Mouse (Mus musculus): ENCODE measurements around the gene Pigx.
"Not testable (repeated sequence)": the region's sequence is repeated elsewhere in the genome, so short reads cannot be mapped to it uniquely, and the experiment has no call there.

Gene Pigx

DNA sequence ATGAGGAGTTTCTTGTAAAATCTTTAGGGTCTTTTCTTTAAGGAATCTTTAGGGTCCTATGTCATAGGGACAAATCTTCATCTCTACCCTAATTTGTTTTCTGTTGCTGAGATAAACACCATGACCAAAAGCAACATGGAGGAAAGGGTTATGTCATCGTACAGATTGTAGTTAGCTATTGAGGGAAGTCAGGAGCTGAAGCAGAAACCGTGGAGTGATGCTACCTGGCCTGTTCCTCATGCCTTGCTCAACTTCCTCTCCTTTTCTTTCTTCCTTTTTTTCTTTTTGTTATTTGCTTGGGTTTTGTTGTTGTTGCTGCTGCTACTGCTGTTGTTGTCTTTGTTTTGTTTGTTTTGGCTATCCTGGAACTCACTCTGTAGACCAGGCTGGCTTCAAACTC, 9.0 kb upstream of the Pigx start:
- DNase-seq, result no peak

DNA sequence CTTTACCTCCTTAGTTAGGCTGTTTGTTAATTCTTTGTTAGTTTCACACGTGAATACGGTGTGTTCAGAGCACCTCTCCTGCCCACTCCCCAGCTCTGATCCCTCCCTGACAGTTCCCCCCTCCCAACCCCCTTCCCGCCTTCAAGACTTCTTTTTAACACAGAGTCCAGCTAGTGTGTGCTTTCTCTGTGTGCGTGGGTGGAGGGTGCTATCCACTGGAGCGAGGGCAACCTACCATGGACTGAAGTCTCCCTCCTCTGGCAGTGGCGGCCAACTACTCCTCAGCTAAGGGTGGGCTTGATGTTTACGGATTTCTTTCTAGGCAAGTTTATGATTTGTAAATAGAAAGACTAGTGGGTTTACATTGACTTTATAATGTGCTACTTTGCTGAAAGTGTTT, 8.6 kb upstream of the Pigx start:
- no peak for DNase-seq

GRCm38 (mm10) chr16:32107342-32108045, 8.0 kb upstream of the Pigx start:
- no peak for DNase-seq

DNA sequence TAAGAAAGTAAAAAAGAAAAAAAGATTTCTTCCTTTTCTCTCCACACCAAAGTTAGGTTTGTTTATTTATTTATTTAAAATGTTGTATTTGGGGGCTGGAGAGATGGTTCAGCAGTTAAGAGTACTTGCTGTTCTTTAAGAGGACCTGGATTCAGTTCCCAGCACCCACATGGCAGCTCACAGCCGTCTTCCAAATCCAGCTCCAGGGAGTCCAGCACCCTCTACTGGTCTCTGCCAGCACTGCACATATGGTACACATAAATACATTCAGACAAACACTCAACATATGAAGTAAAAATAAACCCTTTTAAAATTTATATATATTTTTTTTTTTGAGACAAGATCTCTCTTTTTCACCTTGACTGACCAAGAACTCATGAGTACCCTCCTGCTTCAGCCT, 6.2 kb upstream of the Pigx start:
- DNase-seq, result no peak

DNA sequence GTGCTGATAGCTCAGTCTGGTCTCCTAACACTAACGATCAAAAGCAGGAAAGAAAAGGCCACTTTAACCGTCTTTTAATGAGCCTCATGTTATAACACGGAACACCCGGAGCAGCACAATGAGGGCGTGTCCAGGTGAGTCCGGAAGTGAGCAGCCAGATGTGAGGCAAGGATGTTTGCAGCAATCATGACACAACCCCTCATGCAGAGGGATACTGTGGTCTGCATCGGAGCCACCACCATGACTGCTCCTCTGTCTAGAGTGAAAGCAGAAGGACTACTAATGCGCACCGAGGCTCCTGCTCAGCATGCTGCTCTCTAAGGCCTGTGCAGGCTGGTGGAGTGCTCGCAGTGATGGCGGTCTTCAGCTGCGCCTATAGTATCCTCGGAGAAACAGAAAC, 2.8 kb upstream of the Pigx start:
- DNase-seq, result no peak

DNA sequence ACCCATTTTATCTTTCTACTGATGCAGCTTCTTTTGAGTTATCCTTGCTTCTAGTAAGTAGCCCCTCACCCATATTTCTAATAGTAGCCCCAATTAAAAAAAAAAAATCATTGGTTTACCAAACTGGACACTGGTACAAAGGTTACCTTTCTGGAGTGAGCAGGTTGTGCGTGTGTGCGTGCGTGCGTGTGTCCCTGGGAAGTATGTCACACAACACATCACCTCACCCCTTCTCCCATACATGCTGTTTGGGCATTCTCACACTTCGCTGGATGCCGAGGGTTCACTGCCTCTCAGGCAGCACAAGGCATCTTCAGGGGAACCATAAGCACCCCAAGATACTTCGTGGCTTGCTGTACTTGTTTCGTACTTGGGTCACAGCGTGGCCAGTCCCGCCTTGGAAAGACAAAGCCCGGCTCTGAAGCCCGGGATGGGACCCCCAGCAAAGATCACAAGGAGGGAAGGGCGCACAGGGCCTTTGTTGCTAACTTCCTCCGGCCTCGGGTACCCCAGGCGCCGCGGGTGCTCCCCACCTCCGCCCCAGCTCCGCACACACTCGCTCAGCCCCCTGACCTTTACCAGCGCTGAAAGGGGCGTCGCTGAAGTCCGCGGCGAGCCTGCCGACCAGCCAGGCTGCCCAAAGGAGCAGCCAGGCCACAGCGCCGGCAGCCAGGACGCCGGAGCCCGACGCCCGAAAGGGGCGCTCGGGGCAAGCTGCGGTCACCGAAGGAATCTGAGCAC, 473 bp downstream of the Pigx start:
- no peak for DNase-seq

- not testable (repeated sequence) for DNase-seq
Measured at GRCm38 (mm10) chr16:32097757-32098156, 1.8 kb downstream of the Pigx start.

DNA sequence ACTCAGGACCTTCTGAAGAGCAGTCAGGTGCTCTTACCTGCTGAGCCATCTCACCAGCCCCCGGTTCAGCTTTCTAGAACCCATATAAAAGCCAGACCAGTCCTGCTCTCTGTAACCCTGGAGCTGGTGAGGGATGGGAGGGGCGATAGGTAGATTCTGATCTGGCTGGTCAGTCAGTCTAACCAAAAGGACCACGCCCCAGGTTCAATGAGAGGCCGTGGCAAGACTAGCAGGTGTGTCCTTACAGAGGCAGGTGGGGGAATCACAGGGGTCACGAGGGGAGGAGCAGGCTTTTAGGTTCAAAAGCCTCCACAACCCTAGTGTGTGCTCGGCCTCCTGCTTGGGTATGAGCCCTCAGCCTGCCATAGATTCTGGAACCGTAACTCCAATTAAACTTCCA, 8.1 kb downstream of the Pigx start:
- no peak for DNase-seq

- peak; percentile 82 for DNase-seq
Measured at GRCm38 (mm10) chr16:32087629-32088443, 11.7 kb downstream of the Pigx start.

DNA sequence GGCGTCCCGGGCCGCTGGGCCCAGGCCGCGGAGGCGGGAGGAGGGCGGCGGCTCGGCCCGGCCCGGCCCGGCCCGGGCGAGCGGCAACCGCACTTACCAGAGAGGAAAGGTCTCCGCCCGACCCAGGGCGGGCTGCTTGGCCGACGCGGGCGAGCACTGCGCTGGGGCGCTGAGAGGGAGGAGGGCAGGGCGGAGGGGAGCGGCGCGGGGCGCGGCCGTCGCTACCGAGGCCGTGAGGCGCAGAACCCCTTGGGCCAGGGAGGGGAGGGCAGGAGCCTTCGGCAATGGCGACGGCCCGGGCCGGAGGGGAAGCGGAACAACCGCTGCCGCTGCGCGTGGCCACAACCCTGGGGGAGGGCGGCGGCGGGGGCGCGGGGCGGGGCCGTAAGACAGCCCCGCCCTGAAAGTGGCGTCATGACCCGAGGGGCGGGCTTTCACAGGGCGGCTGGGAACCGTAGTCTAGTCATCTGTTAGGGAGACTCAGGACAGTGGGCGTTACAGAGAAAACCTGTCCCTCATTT, 20.5 kb downstream of the Pigx start, which contains the start of gene Pak2:
TSS of gene Pak2 (minus strand) at position 352 of the 521 bp plus-strand sequence.
- peak; percentile 93 for DNase-seq

GRCm38 (mm10) chr16:32078408-32078990, 21.0 kb downstream of the Pigx start:
- no peak for DNase-seq

- no peak for DNase-seq
Measured at GRCm38 (mm10) chr16:32077648-32078407, 21.7 kb downstream of the Pigx start.

DNA sequence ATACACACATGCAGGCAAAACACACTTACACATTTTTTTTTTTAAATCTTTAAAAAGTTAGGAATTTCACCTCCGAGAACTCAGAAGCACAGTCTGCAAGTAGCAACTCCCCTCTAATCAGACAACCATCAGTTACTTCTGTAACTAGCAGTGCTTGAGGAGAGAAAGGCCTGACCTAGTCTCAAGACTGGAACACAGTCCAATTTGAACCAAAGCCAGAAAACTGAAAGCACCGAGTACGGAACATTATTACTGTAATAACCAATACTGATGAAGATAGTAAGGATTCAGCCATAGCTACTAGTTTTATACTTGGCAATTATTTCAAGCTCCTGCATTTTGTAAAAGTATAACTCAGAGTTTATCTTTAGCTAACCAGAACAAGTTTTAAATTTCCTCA, 23.1 kb downstream of the Pigx start:
- DNase-seq, result no peak

- no peak for DNase-seq
Measured at GRCm38 (mm10) chr16:32075762-32076161, 23.8 kb downstream of the Pigx start.

DNA sequence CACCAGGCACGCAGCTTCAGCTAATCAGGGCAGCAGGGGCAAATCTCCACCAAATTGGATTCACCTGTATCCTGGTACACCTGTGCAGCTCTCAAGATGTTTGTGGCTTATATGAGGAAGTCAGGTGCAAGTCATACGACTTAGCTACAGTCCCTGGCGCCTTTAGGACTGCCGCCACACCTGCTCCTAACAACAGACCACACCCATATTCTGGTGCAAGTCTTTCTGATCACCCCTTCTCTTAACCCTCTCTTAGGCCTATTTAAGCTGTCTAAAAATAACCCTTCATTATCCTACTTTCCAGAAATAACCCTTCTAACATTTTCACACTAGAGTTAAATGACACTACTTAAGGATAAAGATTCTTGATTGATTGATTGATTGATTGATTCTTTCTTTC, 29.5 kb downstream of the Pigx start:
- not testable (repeated sequence) for DNase-seq

DNA sequence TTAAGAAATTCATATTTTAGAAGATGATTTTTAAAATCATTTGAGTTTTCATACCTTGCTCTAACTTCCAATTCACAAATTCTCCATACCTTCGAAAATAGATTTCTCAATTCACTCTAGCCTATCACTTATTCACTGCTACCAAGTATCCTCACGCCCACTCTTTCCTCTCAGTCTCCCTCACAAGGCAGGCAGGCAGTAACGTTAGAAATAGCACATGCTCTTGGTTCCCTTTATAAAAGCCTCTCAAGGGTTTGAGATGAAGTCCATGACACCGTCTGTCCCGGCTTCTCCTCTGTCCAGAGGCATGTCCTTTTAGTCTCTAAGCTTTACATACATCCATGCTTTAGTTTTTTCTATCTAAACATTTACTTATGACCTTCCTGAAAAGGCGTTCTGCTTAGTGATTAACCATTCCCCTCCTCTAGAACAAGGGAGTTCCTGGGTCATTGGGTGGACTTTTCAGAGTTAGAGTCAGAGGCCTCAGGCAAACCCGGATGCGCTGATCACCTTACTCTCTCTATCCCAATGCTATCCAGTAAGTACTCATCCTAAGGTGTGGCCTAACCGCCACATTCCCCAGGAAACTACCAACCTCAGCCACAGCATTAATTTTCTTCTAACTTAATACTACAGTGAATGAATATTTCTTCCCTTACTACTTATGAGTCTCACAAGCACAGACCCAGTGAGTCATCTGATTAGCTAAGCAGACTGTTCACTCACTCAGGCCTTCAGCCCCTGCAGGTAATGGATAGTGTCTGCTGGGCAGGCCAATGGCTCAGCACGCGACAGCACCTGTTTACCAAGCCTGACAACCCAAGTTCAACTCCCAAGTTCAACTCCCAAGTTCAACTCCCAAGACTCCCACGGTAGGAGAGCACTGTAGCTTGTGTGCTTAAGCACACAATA, 30.9 kb downstream of the Pigx start:
- peak; percentile 22 for DNase-seq

DNA sequence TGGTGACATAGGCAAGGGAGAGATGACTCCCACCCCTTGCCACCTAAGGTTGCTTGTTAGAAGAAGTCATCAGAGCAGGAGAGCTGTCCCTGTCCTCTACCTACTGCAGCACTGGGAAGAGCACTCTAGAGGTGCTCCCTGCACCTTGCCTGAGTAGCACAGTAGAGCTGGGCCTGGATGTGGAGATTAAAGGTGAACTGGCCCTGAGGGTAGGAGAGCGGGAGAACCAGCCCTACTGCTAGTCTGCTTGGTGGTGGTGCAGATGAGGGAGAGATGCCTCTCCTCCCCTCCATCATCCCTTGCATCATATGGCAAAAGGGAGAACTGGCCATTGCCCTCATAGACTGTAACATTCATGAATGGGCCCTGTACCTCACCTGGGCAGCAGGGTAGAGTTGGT, 32.6 kb downstream of the Pigx start:
- DNase-seq, result no peak

DNA sequence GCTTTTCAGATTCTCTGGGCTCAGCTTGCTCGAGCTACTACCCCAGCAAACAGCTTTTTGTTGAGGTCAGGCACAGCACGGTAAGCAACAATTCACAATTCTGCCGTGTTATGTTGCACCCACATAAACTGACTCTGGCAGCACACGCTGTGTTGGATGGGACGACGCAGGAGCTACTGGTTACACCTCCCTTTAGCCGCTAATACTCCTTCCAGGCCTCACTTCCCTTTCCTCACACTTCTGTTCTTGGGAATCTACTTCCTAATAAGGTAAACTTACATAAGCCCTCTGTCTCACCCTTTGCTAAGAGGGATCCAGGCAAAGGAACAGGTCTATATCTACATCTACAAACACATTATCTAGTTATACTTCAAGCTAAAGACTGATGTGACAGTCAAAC, 35.6 kb downstream of the Pigx start:
- DNase-seq, result no peak

- DNase-seq, result no peak
Measured at GRCm38 (mm10) chr16:32062226-32062625, 37.3 kb downstream of the Pigx start.

- DNase-seq, result no peak
Measured at GRCm38 (mm10) chr16:32059840-32060523, 39.6 kb downstream of the Pigx start.
